Mouse (Mus musculus): ENCODE results near the gene Slc17a1. TPM values are rescaled to one million over a fixed set of nuclear protein-coding genes. Genes with fewer than 3 reads are reported as not detected.

Slc17a1 gene
- total and polyA plus RNA-seq, 2 experiments from 2014 or later, result not detected

GRCm38 (mm10) chr13:23836630-23837029 is 30.9 kb upstream of the Slc17a1 start:
- Histone ChIP-seq H3K9me3 (ENCODE audit: low read length) (no peaks in the 10 kb centered on the region), H3K9ac (replicated peaks; ENCODE audit: low read length, poor library complexity, severe bottlenecking) (no peak overlapping the region), H3K4me2 (ENCODE audit: low read depth, low read length, poor library complexity, severe bottlenecking) (no peak overlapping the region), H3K27ac (ENCODE audit: low read depth, low read length) (no peak overlapping the region), H3K36me3 (ENCODE audit: insufficient read depth, low read length) (no peaks in the 10 kb centered on the region), H3K4me3 (ENCODE audit: low read depth, low read length) (no peak overlapping the region), H3K27me3 (ENCODE audit: insufficient read depth, low read length) (no peaks in the 10 kb centered on the region), H3K4me1 (ENCODE audit: insufficient read depth, low read length) (no peaks in the 10 kb centered on the region)
- DNase-seq (ENCODE audit: low spot score) (no peak), ATAC-seq (ENCODE audit: low FRiP score) (no peak)
- WGBS, result 95% methylated on average over 5 of the region's 5 CpGs
- no peak for TF ChIP-seq CTCF (IDR thresholded peaks at IDR 0.05)

GRCm38 (mm10) chr13:23839308-23839707 is 28.2 kb upstream of the Slc17a1 start, which contains the start of gene Slc17a3:
Gene Slc17a3, plus strand, starts transcription at chr13:23839434.
- no peaks in the 10 kb centered on the region for H3K4me1 ChIP-seq (ENCODE audit: insufficient read depth, low read length)

GRCm38 (mm10) chr13:23845851-23846250 is 21.7 kb upstream of the Slc17a1 start:
- no peak for TF ChIP-seq CTCF (IDR thresholded peaks at IDR 0.05)
- Histone ChIP-seq H3K4me3 (ENCODE audit: low read depth, low read length) (no peak overlapping the region), H3K27me3 (ENCODE audit: insufficient read depth, low read length) (no peaks in the 10 kb centered on the region), H3K9me3 (ENCODE audit: low read length) (no peaks in the 10 kb centered on the region), H3K4me1 (ENCODE audit: insufficient read depth, low read length) (no peaks in the 10 kb centered on the region), H3K36me3 (ENCODE audit: insufficient read depth, low read length) (no peaks in the 10 kb centered on the region), H3K27ac (ENCODE audit: low read depth, low read length) (no peak overlapping the region), H3K9ac (replicated peaks; ENCODE audit: low read length, poor library complexity, severe bottlenecking) (no peak overlapping the region), H3K4me2 (ENCODE audit: low read depth, low read length, poor library complexity, severe bottlenecking) (no peak overlapping the region)
- WGBS, result 77% methylated on average over 4 of the region's 4 CpGs
- no peak for DNase-seq (ENCODE audit: low spot score)
- no peak for ATAC-seq (ENCODE audit: low FRiP score)

More at GRCm38 (mm10) chr13:23839308-23839707, 28.2 kb upstream of the Slc17a1 start, which contains the start of gene Slc17a3:
- no peak within 1 kb of the TSS for H3K4me2 ChIP-seq (ENCODE audit: low read depth, low read length, poor library complexity, severe bottlenecking)
- no peak within 1 kb of the TSS for H3K9ac ChIP-seq (replicated peaks; ENCODE audit: low read length, poor library complexity, severe bottlenecking)
- H3K4me3 ChIP-seq (ENCODE audit: low read depth, low read length), result no peak within 1 kb of the TSS
- no peaks in the 10 kb centered on the region for H3K27me3 ChIP-seq (ENCODE audit: insufficient read depth, low read length)
- no peaks in the 10 kb centered on the region for H3K9me3 ChIP-seq (ENCODE audit: low read length)
- 85% methylated on average over 2 of the region's 2 CpGs for WGBS
- no peak for TF ChIP-seq CTCF (IDR thresholded peaks at IDR 0.05)
- ATAC-seq (ENCODE audit: low FRiP score), result no peak
- H3K36me3 ChIP-seq (ENCODE audit: insufficient read depth, low read length), result no peaks in the 10 kb centered on the region
- no peak within 1 kb of the TSS for H3K27ac ChIP-seq (ENCODE audit: low read depth, low read length)
- DNase-seq (ENCODE audit: low spot score), result no peak

GRCm38 (mm10) chr13:23849299-23849698 is 18.3 kb upstream of the Slc17a1 start:
- Histone ChIP-seq H3K27me3 (ENCODE audit: insufficient read depth, low read length) (no peaks in the 10 kb centered on the region), H3K4me2 (ENCODE audit: low read depth, low read length, poor library complexity, severe bottlenecking) (no peak overlapping the region), H3K27ac (ENCODE audit: low read depth, low read length) (no peak overlapping the region), H3K4me1 (ENCODE audit: insufficient read depth, low read length) (no peaks in the 10 kb centered on the region), H3K36me3 (ENCODE audit: insufficient read depth, low read length) (no peaks in the 10 kb centered on the region), H3K9me3 (ENCODE audit: low read length) (no peaks in the 10 kb centered on the region), H3K4me3 (ENCODE audit: low read depth, low read length) (no peak overlapping the region), H3K9ac (replicated peaks; ENCODE audit: low read length, poor library complexity, severe bottlenecking) (no peak overlapping the region)
- no peak for TF ChIP-seq CTCF (IDR thresholded peaks at IDR 0.05)
- no peak for DNase-seq (ENCODE audit: low spot score)
- no peak for ATAC-seq (ENCODE audit: low FRiP score)
- WGBS, result 95% methylated on average over 2 of the region's 2 CpGs

DNA sequence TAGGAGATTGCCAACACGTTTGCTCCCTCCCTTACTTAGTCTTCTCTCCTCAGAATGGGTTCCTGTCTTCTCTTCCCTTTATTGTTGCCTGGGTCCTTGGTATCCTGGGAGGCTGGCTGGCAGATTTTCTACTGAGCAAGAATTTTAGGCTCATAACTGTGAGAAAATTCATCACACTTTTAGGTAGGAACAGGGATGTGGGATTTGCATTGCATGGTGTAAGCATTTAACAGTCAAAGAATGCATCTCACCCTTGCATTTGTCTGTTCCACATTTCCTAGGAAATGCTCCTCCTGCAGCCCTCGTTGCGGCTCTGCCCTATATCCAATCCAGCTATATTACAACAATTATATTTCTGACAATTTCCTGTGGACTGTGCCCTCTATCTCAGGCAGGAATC is 11.1 kb upstream of the Slc17a1 start:
- no peaks in the 10 kb centered on the region for H3K36me3 ChIP-seq (ENCODE audit: insufficient read depth, low read length)
- no peak overlapping the region for H3K4me2 ChIP-seq (ENCODE audit: low read depth, low read length, poor library complexity, severe bottlenecking)
- H3K27me3 ChIP-seq (ENCODE audit: insufficient read depth, low read length), result no peaks in the 10 kb centered on the region
- H3K4me3 ChIP-seq (ENCODE audit: low read depth, low read length), result no peak overlapping the region
- ATAC-seq (ENCODE audit: low FRiP score) (peak; percentile 27; the same call in 1 of the 2 replicates), DNase-seq (ENCODE audit: low spot score) (no peak)
- peaks cover 2% of the 10 kb centered on the region; the same call in 1 of the 2 replicates for H3K4me1 ChIP-seq (ENCODE audit: insufficient read depth, low read length)
- no peak overlapping the region for H3K9ac ChIP-seq (replicated peaks; ENCODE audit: low read length, poor library complexity, severe bottlenecking)
- WGBS, result 57% methylated on average over 3 of the region's 3 CpGs
- no peak for TF ChIP-seq CTCF (IDR thresholded peaks at IDR 0.05)
- no peaks in the 10 kb centered on the region for H3K9me3 ChIP-seq (ENCODE audit: low read length)
- peak overlapping the region; percentile 43; the same call in 1 of the 2 replicates for H3K27ac ChIP-seq (ENCODE audit: low read depth, low read length)

DNA sequence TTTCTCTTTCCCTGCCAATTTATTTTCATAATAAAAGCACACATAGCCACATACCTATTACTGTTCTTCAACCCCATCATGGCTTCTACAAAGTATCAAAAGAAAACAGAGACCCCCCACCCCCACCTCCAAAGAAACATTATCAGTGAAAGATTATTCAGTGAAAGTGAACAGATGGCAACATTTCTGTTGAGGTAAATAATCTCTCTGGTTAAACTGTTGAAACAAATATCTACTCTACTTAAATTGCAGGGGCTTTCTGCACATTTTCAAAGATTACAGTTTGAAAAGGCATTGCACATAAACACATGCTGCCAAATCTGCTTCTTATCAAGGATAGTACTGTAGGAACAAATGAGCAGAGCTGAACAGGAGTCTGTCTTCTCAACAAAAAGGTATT is 5.7 kb upstream of the Slc17a1 start:
- Histone ChIP-seq H3K27ac (ENCODE audit: low read depth, low read length) (no peak overlapping the region), H3K9ac (replicated peaks; ENCODE audit: low read length, poor library complexity, severe bottlenecking) (no peak overlapping the region), H3K9me3 (ENCODE audit: low read length) (no peaks in the 10 kb centered on the region), H3K4me1 (ENCODE audit: insufficient read depth, low read length) (peaks cover 2% of the 10 kb centered on the region; the same call in 1 of the 2 replicates), H3K4me3 (ENCODE audit: low read depth, low read length) (no peak overlapping the region), H3K4me2 (ENCODE audit: low read depth, low read length, poor library complexity, severe bottlenecking) (no peak overlapping the region), H3K36me3 (ENCODE audit: insufficient read depth, low read length) (no peaks in the 10 kb centered on the region), H3K27me3 (ENCODE audit: insufficient read depth, low read length) (no peaks in the 10 kb centered on the region)
- TF ChIP-seq CTCF (IDR thresholded peaks at IDR 0.05), result no peak
- ATAC-seq (ENCODE audit: low FRiP score) (no peak), DNase-seq (ENCODE audit: low spot score) (no peak)

Data from midbrain, postnatal 0 days (tissue).